Mouse (Mus musculus): ENCODE results near the gene Ift22. TPM values are rescaled to one million over a fixed set of nuclear protein-coding genes. Genes with fewer than 3 reads are reported as not detected.
A peak's percentile ranks its signal among the peaks of the same experiment; 100 is the strongest.

Ift22 gene
- polyA plus RNA-seq, 1 experiment from 2014 or later, result 41.4 TPM

GRCm38 (mm10) chr5:136894840-136895528, 13.0 kb upstream of the Ift22 start:
- H3K9me3 ChIP-seq (replicated peaks; ENCODE audit: control insufficient read depth, low read length), result no peaks in the 10 kb centered on the region
- 58% methylated on average over 25 of the region's 25 CpGs for WGBS (ENCODE audit: insufficient replicate concordance)
- 0 out of 2 replicates have a peak, but pooled peaks cover 3% of the 10 kb centered on the region for H3K4me1 ChIP-seq (ENCODE audit: control insufficient read depth, insufficient read depth, low read length)
- H3K27ac ChIP-seq (ENCODE audit: low read depth, low read length), result no peak overlapping the region
- H3K9ac ChIP-seq (ENCODE audit: low read depth, low read length), result no peak overlapping the region
- H3K4me3 ChIP-seq (ENCODE audit: low read depth, low read length), result no peak overlapping the region
- H3K36me3 ChIP-seq (ENCODE audit: control insufficient read depth, insufficient read depth, low read length), result no peaks in the 10 kb centered on the region
- ATAC-seq (replicated peaks; ENCODE audit: insufficient number of reproducible peaks, low FRiP score, low TSS enrichment), result no peak
- no peak overlapping the region for H3K4me2 ChIP-seq
- H3K27me3 ChIP-seq (ENCODE audit: control insufficient read depth, insufficient read depth, low read length), result no peaks in the 10 kb centered on the region

- Histone ChIP-seq H3K9me3 (replicated peaks; ENCODE audit: control insufficient read depth, low read length) (no peaks in the 10 kb centered on the region), H3K36me3 (ENCODE audit: control insufficient read depth, insufficient read depth, low read length) (no peaks in the 10 kb centered on the region), H3K27me3 (ENCODE audit: control insufficient read depth, insufficient read depth, low read length) (no peaks in the 10 kb centered on the region), H3K4me1 (ENCODE audit: control insufficient read depth, insufficient read depth, low read length) (0 out of 2 replicates have a peak, but pooled peaks cover 3% of the 10 kb centered on the region), H3K4me3 (ENCODE audit: low read depth, low read length) (no peak overlapping the region), H3K4me2 (no peak overlapping the region), H3K9ac (ENCODE audit: low read depth, low read length) (no peak overlapping the region), H3K27ac (ENCODE audit: low read depth, low read length) (no peak overlapping the region)
- 57% methylated on average over 10 of the region's 10 CpGs for WGBS (ENCODE audit: insufficient replicate concordance)
- ATAC-seq (replicated peaks; ENCODE audit: insufficient number of reproducible peaks, low FRiP score, low TSS enrichment), result no peak
Measured at GRCm38 (mm10) chr5:136895529-136895963, 12.4 kb upstream of the Ift22 start.

DNA sequence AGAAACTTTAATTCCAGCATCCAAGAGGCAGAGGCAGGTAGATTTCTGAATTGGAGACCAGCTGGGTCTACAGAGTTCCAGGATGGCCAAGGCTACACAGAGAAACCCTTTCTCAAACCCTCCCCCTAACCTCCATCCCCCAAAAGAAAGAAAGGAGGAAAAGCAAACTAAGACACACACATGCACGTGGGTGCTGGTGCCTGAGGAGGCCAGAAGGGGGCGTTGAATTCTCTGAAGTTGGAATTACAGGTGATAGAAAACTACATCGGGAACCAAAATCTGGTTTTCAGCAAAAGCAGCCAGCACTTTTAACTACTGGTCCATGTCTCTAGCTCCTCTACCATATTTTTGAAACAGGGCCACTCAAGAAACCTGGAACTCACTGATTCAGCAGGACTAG, 3.3 kb upstream of the Ift22 start:
- no peaks in the 10 kb centered on the region for H3K27me3 ChIP-seq (ENCODE audit: control insufficient read depth, insufficient read depth, low read length)
- no peak overlapping the region for H3K4me2 ChIP-seq
- H3K9me3 ChIP-seq (replicated peaks; ENCODE audit: control insufficient read depth, low read length), result no peaks in the 10 kb centered on the region
- H3K4me3 ChIP-seq (ENCODE audit: low read depth, low read length), result no peak overlapping the region
- H3K4me1 ChIP-seq (ENCODE audit: control insufficient read depth, insufficient read depth, low read length), result peaks cover 2% of the 10 kb centered on the region; the same call in 1 of the 2 replicates
- 53% methylated on average over 3 of the region's 3 CpGs for WGBS (ENCODE audit: insufficient replicate concordance)
- H3K27ac ChIP-seq (ENCODE audit: low read depth, low read length), result no peak overlapping the region
- ATAC-seq (replicated peaks; ENCODE audit: insufficient number of reproducible peaks, low FRiP score, low TSS enrichment), result no peak
- H3K36me3 ChIP-seq (ENCODE audit: control insufficient read depth, insufficient read depth, low read length), result no peaks in the 10 kb centered on the region
- no peak overlapping the region for H3K9ac ChIP-seq (ENCODE audit: low read depth, low read length)

DNA sequence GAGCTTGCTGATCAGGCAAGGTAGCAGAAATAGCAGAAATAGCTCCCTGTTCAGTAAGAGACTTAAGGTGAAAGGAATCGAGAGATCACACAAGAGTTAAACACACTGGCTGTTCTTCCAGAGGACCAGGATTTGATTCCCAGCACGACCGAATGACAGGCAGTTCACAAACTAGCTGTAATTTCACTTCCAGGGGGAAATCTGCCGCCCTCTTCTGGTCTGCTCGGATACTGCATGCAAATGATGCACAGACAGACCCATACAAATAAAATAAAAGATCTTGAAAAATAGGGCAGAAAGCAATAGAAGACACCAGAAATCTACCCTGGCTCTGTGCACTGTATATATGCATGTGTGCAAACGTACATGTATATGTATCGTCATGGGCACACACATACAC, 2.3 kb upstream of the Ift22 start:
- no peak for ATAC-seq (replicated peaks; ENCODE audit: insufficient number of reproducible peaks, low FRiP score, low TSS enrichment)

DNA sequence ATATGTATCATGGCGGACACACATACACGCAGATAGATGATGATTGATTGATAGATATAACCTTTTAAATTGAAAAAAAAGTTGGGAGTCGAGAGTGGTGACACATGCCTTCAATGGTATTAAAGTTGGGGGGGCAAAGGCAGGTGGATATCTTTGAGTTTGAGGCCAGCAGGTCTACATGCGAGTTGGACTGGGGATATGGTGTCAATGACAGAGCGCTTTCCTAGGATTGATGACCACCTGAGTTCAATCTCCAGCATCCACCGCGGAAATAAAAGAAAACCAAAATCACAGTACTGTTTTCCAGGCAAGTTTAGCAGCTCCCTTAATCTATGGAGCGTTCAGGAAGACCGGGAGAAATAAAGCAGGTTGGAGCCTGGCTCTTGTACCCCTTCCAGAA, 363 bp upstream of the Ift22 start:
- no peaks in the 10 kb centered on the region for H3K27me3 ChIP-seq (ENCODE audit: control insufficient read depth, insufficient read depth, low read length)
- H3K4me3 ChIP-seq (ENCODE audit: low read depth, low read length), result peak overlapping the region; percentile 62
- 38% methylated on average over 9 of the region's 9 CpGs for WGBS (ENCODE audit: insufficient replicate concordance)
- H3K9ac ChIP-seq (ENCODE audit: low read depth, low read length), result peak overlapping the region; percentile 34; the same call in 1 of the 2 replicates
- ATAC-seq (replicated peaks; ENCODE audit: insufficient number of reproducible peaks, low FRiP score, low TSS enrichment), result no peak
- no peaks in the 10 kb centered on the region; the same call in 1 of the 2 replicates for H3K4me1 ChIP-seq (ENCODE audit: control insufficient read depth, insufficient read depth, low read length)
- no peak overlapping the region for H3K27ac ChIP-seq (ENCODE audit: low read depth, low read length)
- peak overlapping the region; percentile 76 for H3K4me2 ChIP-seq
- no peaks in the 10 kb centered on the region for H3K9me3 ChIP-seq (replicated peaks; ENCODE audit: control insufficient read depth, low read length)
- H3K36me3 ChIP-seq (ENCODE audit: control insufficient read depth, insufficient read depth, low read length), result peaks cover 2% of the 10 kb centered on the region; the same call in 1 of the 2 replicates

More for the DNA sequence above, 2.3 kb upstream of the Ift22 start:
- Histone ChIP-seq H3K4me3 (ENCODE audit: low read depth, low read length) (no peak overlapping the region), H3K4me1 (ENCODE audit: control insufficient read depth, insufficient read depth, low read length) (no peaks in the 10 kb centered on the region; the same call in 1 of the 2 replicates), H3K4me2 (no peak overlapping the region), H3K27ac (ENCODE audit: low read depth, low read length) (no peak overlapping the region), H3K36me3 (ENCODE audit: control insufficient read depth, insufficient read depth, low read length) (no peaks in the 10 kb centered on the region), H3K9ac (ENCODE audit: low read depth, low read length) (no peak overlapping the region), H3K9me3 (replicated peaks; ENCODE audit: control insufficient read depth, low read length) (no peaks in the 10 kb centered on the region), H3K27me3 (ENCODE audit: control insufficient read depth, insufficient read depth, low read length) (no peaks in the 10 kb centered on the region)
- WGBS (ENCODE audit: insufficient replicate concordance), result 39% methylated on average over 7 of the region's 7 CpGs

- no peaks in the 10 kb centered on the region for H3K4me1 ChIP-seq (ENCODE audit: control insufficient read depth, insufficient read depth, low read length)
- peaks cover 5% of the 10 kb centered on the region for H3K36me3 ChIP-seq (ENCODE audit: control insufficient read depth, insufficient read depth, low read length)
- no peak overlapping the region for H3K4me2 ChIP-seq
- WGBS (ENCODE audit: insufficient replicate concordance), result 83% methylated on average over 3 of the region's 3 CpGs
- H3K27ac ChIP-seq (ENCODE audit: low read depth, low read length), result no peak overlapping the region
- H3K4me3 ChIP-seq (ENCODE audit: low read depth, low read length), result no peak overlapping the region
- no peaks in the 10 kb centered on the region for H3K27me3 ChIP-seq (ENCODE audit: control insufficient read depth, insufficient read depth, low read length)
- no peaks in the 10 kb centered on the region for H3K9me3 ChIP-seq (replicated peaks; ENCODE audit: control insufficient read depth, low read length)
- H3K9ac ChIP-seq (ENCODE audit: low read depth, low read length), result no peak overlapping the region
- ATAC-seq (replicated peaks; ENCODE audit: insufficient number of reproducible peaks, low FRiP score, low TSS enrichment), result no peak
Measured at GRCm38 (mm10) chr5:136914183-136914582, 6.2 kb downstream of the Ift22 start.

DNA sequence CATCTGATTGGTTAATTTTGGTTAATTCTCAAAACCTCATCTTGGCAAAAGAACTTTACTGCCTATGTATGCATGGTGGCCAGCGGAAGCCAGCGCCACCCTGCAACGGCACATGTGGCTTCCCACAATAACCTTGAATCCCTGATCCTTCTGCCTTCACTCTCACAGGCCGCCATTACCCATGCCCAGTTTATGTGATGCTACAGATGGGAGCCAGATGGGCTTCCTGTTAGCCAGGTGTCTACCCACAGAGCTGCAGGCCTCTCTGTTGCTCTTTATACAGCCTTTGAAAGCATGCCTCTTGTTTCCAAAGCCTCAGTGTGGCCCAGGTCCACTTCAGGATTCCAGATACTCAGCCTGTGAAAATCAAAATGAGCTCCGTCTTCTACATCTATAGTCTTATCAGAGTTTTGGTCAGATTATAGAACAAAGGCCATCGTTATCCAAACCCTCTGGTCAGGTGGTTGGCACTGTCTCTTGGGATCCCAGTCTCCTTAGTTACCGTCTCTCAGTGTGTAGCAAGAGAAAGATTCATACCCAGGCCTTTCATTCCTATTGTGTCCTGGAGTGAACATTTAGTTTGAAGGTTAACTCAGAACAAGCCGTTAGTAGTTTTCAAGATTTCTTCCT, 9.8 kb downstream of the Ift22 start:
- peaks cover 2% of the 10 kb centered on the region; the same call in 1 of the 2 replicates for H3K36me3 ChIP-seq (ENCODE audit: control insufficient read depth, insufficient read depth, low read length)
- no peak for ATAC-seq (replicated peaks; ENCODE audit: insufficient number of reproducible peaks, low FRiP score, low TSS enrichment)
- H3K4me2 ChIP-seq, result no peak overlapping the region
- no peak overlapping the region for H3K9ac ChIP-seq (ENCODE audit: low read depth, low read length)
- peaks cover 5% of the 10 kb centered on the region; the same call in 1 of the 2 replicates for H3K4me1 ChIP-seq (ENCODE audit: control insufficient read depth, insufficient read depth, low read length)
- 94% methylated on average over 8 of the region's 8 CpGs for WGBS (ENCODE audit: insufficient replicate concordance)
- H3K9me3 ChIP-seq (replicated peaks; ENCODE audit: control insufficient read depth, low read length), result no peaks in the 10 kb centered on the region
- H3K27ac ChIP-seq (ENCODE audit: low read depth, low read length), result no peak overlapping the region
- no peaks in the 10 kb centered on the region for H3K27me3 ChIP-seq (ENCODE audit: control insufficient read depth, insufficient read depth, low read length)
- no peak overlapping the region for H3K4me3 ChIP-seq (ENCODE audit: low read depth, low read length)

DNA sequence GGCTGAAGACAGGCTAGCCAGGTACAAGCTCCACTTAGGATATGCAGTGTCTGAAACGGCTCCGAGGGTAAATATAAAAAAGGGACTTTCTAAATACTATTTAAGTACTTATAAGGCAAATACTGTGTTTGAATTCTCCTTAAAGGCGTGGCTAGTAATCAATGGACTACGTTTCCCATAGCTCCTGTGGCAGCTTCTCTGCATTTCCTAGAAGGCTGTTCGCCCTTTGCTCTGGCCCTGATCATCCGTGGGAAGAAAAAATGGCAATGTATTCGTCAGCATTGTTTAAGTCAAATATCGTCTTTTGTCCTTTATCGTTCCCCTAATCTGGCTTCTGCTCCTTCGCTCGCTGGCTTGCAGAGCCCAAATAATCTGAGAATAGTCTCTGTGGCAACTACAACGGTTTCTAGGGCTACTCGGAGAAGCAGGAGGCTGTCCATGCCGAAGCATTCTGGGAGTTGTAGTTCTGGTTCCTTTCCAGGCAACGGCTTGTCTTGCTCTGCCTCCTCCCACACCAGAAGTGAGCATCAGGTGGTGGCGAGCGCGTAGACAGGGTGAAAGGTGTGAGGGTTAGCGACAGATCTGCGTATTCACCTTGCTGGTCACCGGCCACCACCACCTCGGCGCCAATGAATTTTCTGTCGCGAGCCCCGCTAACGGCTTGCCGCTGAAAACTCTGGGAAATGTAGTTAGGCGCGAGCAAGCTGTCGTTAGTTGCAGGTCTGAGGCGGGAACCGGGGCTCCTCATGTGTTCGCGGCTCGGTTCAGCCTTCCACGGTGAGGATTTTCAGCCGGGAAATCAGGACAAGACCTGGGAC, 10.9 kb downstream of the Ift22 start:
- WGBS (ENCODE audit: insufficient replicate concordance), result 3% methylated on average over 38 of the region's 38 CpGs
- Histone ChIP-seq H3K9ac (ENCODE audit: low read depth, low read length) (peak overlapping the region; percentile 75), H3K27ac (ENCODE audit: low read depth, low read length) (no peak overlapping the region), H3K4me3 (ENCODE audit: low read depth, low read length) (peak overlapping the region; percentile 64), H3K4me1 (ENCODE audit: control insufficient read depth, insufficient read depth, low read length) (peaks cover 5% of the 10 kb centered on the region; the same call in 1 of the 2 replicates), H3K4me2 (peak overlapping the region; percentile 92), H3K27me3 (ENCODE audit: control insufficient read depth, insufficient read depth, low read length) (no peaks in the 10 kb centered on the region), H3K36me3 (ENCODE audit: control insufficient read depth, insufficient read depth, low read length) (no peaks in the 10 kb centered on the region), H3K9me3 (replicated peaks; ENCODE audit: control insufficient read depth, low read length) (no peaks in the 10 kb centered on the region)
- peak; percentile 85; the same call in 1 of the 2 replicates for ATAC-seq (replicated peaks; ENCODE audit: insufficient number of reproducible peaks, low FRiP score, low TSS enrichment)
